Mouse (Mus musculus): ENCODE measurements around the gene Rpl9-ps1. TPM values are rescaled to one million over a fixed set of nuclear protein-coding genes. Genes with fewer than 3 reads are reported as not detected.

Gene Rpl9-ps1
- not detected in 2 replicates for polyA plus RNA-seq (2014; fragmentation: Nextera tagmentation; extraction: Ambion mirVana)

GRCm38 (mm10) chr11:83645521-83645920 is at the start of gene Rpl9-ps1:
Rpl9-ps1 (minus strand) TSS chr11:83645621.
- 89% methylated on average over 1 of the region's 1 CpGs for WGBS
- H3K27ac ChIP-seq = no peak within 1 kb of the TSS
- H3K9me3 ChIP-seq (ENCODE audit: control insufficient read depth, low read length) = no peaks in the 10 kb centered on the region
- H3K27me3 ChIP-seq (ENCODE audit: control insufficient read depth, insufficient read depth, low read length) = no peaks in the 10 kb centered on the region
- no peak within 1 kb of the TSS for H3K4me3 ChIP-seq (replicated peaks; ENCODE audit: low read length)
- DNase-seq (ENCODE audit: low spot score) (no peak), ATAC-seq (ENCODE audit: low FRiP score) (no peak)
- no peaks in the 10 kb centered on the region for H3K36me3 ChIP-seq (replicated peaks; ENCODE audit: control insufficient read depth, insufficient read depth)
- no peaks in the 10 kb centered on the region for H3K4me1 ChIP-seq (replicated peaks; ENCODE audit: control insufficient read depth, insufficient read depth, low read length)
- no peak within 1 kb of the TSS for H3K9ac ChIP-seq
- H3K4me2 ChIP-seq (replicated peaks) = no peak within 1 kb of the TSS

- Histone ChIP-seq H3K4me3 (replicated peaks; ENCODE audit: low read length) (no peak overlapping the region), H3K9ac (no peak overlapping the region), H3K27ac (no peak overlapping the region), H3K4me1 (replicated peaks; ENCODE audit: control insufficient read depth, insufficient read depth, low read length) (no peaks in the 10 kb centered on the region), H3K27me3 (ENCODE audit: control insufficient read depth, insufficient read depth, low read length) (no peaks in the 10 kb centered on the region), H3K36me3 (replicated peaks; ENCODE audit: control insufficient read depth, insufficient read depth) (no peaks in the 10 kb centered on the region), H3K4me2 (replicated peaks) (no peak overlapping the region), H3K9me3 (ENCODE audit: control insufficient read depth, low read length) (no peaks in the 10 kb centered on the region)
- DNase-seq (ENCODE audit: low spot score) (no peak), ATAC-seq (ENCODE audit: low FRiP score) (no peak)
- 70% methylated on average over 1 of the region's 1 CpGs for WGBS
Observed at GRCm38 (mm10) chr11:83692008-83692407, 46.6 kb upstream of the Rpl9-ps1 start.

DNA sequence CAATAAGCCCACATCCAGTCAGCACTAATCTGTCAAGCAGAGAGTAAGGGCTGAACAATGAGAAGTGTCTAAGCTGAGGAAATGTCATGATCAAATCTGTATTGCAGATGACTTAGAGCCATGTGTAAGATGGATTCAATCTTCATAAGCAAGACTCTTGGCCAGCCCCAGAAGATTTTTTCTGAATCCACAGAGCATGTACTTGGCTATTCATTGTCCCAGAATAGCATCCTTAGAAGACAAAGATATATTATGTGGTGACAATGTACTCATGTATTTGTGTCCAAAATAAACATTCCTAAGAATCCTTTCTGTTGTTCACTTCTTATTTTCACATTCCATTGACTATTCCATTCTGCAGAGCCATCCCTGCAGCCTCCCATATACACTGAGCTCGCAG is 44.5 kb upstream of the Rpl9-ps1 start:
- Histone ChIP-seq H3K27me3 (ENCODE audit: control insufficient read depth, insufficient read depth, low read length) (no peaks in the 10 kb centered on the region), H3K4me1 (replicated peaks; ENCODE audit: control insufficient read depth, insufficient read depth, low read length) (no peaks in the 10 kb centered on the region), H3K9me3 (ENCODE audit: control insufficient read depth, low read length) (no peaks in the 10 kb centered on the region), H3K4me3 (replicated peaks; ENCODE audit: low read length) (no peak overlapping the region), H3K4me2 (replicated peaks) (no peak overlapping the region), H3K9ac (no peak overlapping the region), H3K27ac (no peak overlapping the region), H3K36me3 (replicated peaks; ENCODE audit: control insufficient read depth, insufficient read depth) (no peaks in the 10 kb centered on the region)
- no peak for DNase-seq (ENCODE audit: low spot score)
- no peak for ATAC-seq (ENCODE audit: low FRiP score)
- WGBS = 80% methylated on average over 1 of the region's 1 CpGs

DNA sequence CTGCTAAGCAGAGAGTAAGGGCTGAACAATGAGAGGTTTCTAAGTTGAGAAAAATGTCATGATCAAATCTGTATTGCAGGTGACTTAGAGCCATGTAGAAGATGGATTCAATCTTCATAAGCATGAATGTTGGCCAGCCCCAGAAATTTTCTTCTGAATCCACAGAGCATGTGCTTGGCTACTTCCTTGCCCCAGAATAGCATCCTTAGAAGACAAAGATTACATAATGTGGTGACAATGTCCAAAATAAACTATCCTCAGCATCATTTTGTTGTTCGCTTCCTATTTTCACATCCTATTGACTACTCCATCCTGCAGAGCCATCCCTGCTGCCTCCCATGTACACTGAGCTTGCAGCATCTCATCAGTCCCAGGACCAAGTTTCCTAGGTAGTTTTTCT is 30.2 kb upstream of the Rpl9-ps1 start:
- H3K27ac ChIP-seq = no peak overlapping the region
- ATAC-seq (ENCODE audit: low FRiP score) (no peak), DNase-seq (ENCODE audit: low spot score) (no peak)
- H3K4me3 ChIP-seq (replicated peaks; ENCODE audit: low read length) = no peak overlapping the region
- no peaks in the 10 kb centered on the region for H3K36me3 ChIP-seq (replicated peaks; ENCODE audit: control insufficient read depth, insufficient read depth)
- no peak overlapping the region for H3K9ac ChIP-seq
- H3K4me2 ChIP-seq (replicated peaks) = no peak overlapping the region
- H3K4me1 ChIP-seq (replicated peaks; ENCODE audit: control insufficient read depth, insufficient read depth, low read length) = no peaks in the 10 kb centered on the region
- WGBS = 97% methylated on average over 1 of the region's 1 CpGs
- no peaks in the 10 kb centered on the region for H3K9me3 ChIP-seq (ENCODE audit: control insufficient read depth, low read length)
- H3K27me3 ChIP-seq (ENCODE audit: control insufficient read depth, insufficient read depth, low read length) = no peaks in the 10 kb centered on the region

- no peaks in the 10 kb centered on the region for H3K27me3 ChIP-seq (ENCODE audit: control insufficient read depth, insufficient read depth, low read length)
- H3K9ac ChIP-seq = no peak overlapping the region
- DNase-seq (ENCODE audit: low spot score) (no peak), ATAC-seq (ENCODE audit: low FRiP score) (no peak)
- no peaks in the 10 kb centered on the region for H3K36me3 ChIP-seq (replicated peaks; ENCODE audit: control insufficient read depth, insufficient read depth)
- no peaks in the 10 kb centered on the region for H3K4me1 ChIP-seq (replicated peaks; ENCODE audit: control insufficient read depth, insufficient read depth, low read length)
- H3K27ac ChIP-seq = no peak overlapping the region
- no peak overlapping the region for H3K4me2 ChIP-seq (replicated peaks)
- no peaks in the 10 kb centered on the region for H3K9me3 ChIP-seq (ENCODE audit: control insufficient read depth, low read length)
- no peak overlapping the region for H3K4me3 ChIP-seq (replicated peaks; ENCODE audit: low read length)
Observed at GRCm38 (mm10) chr11:83671743-83672142, 26.3 kb upstream of the Rpl9-ps1 start.

DNA sequence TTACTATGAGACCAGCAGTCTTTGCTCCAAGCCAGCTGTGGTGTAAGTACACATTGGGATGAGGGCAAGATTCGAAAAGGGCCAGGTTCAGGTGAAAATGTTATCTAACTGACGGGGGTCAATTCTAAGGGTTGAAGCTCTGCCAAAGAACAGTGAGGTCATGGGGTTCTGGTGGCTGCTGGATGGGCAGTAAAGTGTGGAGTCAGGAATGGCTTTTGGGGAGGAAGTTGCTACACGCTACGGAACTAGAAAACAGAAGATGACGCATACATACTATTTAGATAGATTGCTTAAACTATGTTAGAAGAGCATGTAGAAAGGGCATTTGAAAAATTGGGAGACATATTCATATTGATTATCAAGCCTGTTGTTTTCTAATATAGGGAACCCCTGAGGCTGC is 18.1 kb upstream of the Rpl9-ps1 start:
- Histone ChIP-seq H3K4me1 (replicated peaks; ENCODE audit: control insufficient read depth, insufficient read depth, low read length) (no peaks in the 10 kb centered on the region), H3K36me3 (replicated peaks; ENCODE audit: control insufficient read depth, insufficient read depth) (no peaks in the 10 kb centered on the region), H3K9me3 (ENCODE audit: control insufficient read depth, low read length) (no peaks in the 10 kb centered on the region), H3K27me3 (ENCODE audit: control insufficient read depth, insufficient read depth, low read length) (no peaks in the 10 kb centered on the region), H3K4me3 (replicated peaks; ENCODE audit: low read length) (no peak overlapping the region), H3K4me2 (replicated peaks) (no peak overlapping the region), H3K27ac (no peak overlapping the region), H3K9ac (no peak overlapping the region)
- ATAC-seq (ENCODE audit: low FRiP score) = no peak
- 90% methylated on average over 5 of the region's 5 CpGs for WGBS
- no peak for DNase-seq (ENCODE audit: low spot score)

GRCm38 (mm10) chr11:83662204-83662603 is 16.8 kb upstream of the Rpl9-ps1 start, which contains the start of gene Ccl4:
Ccl4 (plus strand) TSS chr11:83662584.
- no peak for DNase-seq (ENCODE audit: low spot score)

GRCm38 (mm10) chr11:83658797-83659196 is 13.4 kb upstream of the Rpl9-ps1 start:
- no peak for ATAC-seq (ENCODE audit: low FRiP score)
- no peaks in the 10 kb centered on the region for H3K4me1 ChIP-seq (replicated peaks; ENCODE audit: control insufficient read depth, insufficient read depth, low read length)

More at GRCm38 (mm10) chr11:83662204-83662603, 16.8 kb upstream of the Rpl9-ps1 start, which contains the start of gene Ccl4:
- no peaks in the 10 kb centered on the region for H3K36me3 ChIP-seq (replicated peaks; ENCODE audit: control insufficient read depth, insufficient read depth)
- H3K4me1 ChIP-seq (replicated peaks; ENCODE audit: control insufficient read depth, insufficient read depth, low read length) = no peaks in the 10 kb centered on the region
- no peaks in the 10 kb centered on the region for H3K9me3 ChIP-seq (ENCODE audit: control insufficient read depth, low read length)
- no peak within 1 kb of the TSS for H3K27ac ChIP-seq
- no peaks in the 10 kb centered on the region for H3K27me3 ChIP-seq (ENCODE audit: control insufficient read depth, insufficient read depth, low read length)
- no peak within 1 kb of the TSS for H3K9ac ChIP-seq
- H3K4me2 ChIP-seq (replicated peaks) = no peak within 1 kb of the TSS
- H3K4me3 ChIP-seq (replicated peaks; ENCODE audit: low read length) = no peak within 1 kb of the TSS
- no peak for ATAC-seq (ENCODE audit: low FRiP score)
- 89% methylated on average over 6 of the region's 6 CpGs for whole genome bisulfite sequencing

DNA sequence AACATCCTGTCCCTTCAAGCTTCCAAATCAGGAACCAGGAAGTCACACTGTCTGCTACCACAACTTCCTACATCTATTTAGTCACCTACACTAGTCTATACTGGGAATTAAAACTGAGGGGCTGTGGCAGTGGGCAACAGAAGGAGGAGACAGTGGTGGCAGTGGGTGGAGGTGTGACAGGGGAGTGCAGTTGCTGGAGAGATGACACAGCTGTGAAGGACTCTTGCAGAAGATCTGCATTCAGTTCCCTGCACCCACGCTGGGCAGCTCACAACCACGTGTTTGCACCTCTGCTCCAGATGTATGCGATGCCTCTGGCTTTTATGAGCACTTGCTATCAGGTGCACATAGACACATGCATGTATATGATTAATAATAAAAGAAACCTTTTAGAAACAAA is 12.1 kb upstream of the Rpl9-ps1 start:
- 89% methylated on average over 3 of the region's 3 CpGs for WGBS
- no peak overlapping the region for H3K4me2 ChIP-seq (replicated peaks)

More at GRCm38 (mm10) chr11:83658797-83659196, 13.4 kb upstream of the Rpl9-ps1 start:
- H3K4me2 ChIP-seq (replicated peaks) = no peak overlapping the region
- H3K27me3 ChIP-seq (ENCODE audit: control insufficient read depth, insufficient read depth, low read length) = no peaks in the 10 kb centered on the region
- no peak overlapping the region for H3K4me3 ChIP-seq (replicated peaks; ENCODE audit: low read length)
- DNase-seq (ENCODE audit: low spot score) = no peak
- no peaks in the 10 kb centered on the region for H3K36me3 ChIP-seq (replicated peaks; ENCODE audit: control insufficient read depth, insufficient read depth)
- H3K27ac ChIP-seq = no peak overlapping the region
- no peak overlapping the region for H3K9ac ChIP-seq
- 81% methylated on average over 6 of the region's 6 CpGs for WGBS
- H3K9me3 ChIP-seq (ENCODE audit: control insufficient read depth, low read length) = no peaks in the 10 kb centered on the region

DNA sequence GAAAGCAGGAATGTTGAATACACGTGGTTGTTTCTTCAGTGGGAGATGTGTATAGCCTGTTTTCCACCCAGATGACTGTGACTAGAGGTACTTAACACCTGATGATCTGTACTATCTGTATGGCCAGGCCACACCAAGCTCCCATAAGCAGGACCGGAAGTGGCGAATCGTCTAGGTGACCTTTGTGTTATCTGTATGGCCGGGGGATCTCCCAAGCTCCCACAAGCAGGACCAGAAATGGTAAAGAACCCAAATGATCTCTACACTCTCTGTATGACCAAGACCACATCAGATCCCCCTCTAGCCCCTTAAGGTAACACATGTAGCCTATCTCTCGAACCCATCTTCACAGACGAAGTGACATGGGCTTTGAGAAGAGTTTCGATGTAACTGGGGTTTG is 9.2 kb upstream of the Rpl9-ps1 start:
- no peaks in the 10 kb centered on the region for H3K36me3 ChIP-seq (replicated peaks; ENCODE audit: control insufficient read depth, insufficient read depth)
- H3K27ac ChIP-seq = no peak overlapping the region
- no peak overlapping the region for H3K4me3 ChIP-seq (replicated peaks; ENCODE audit: low read length)
- H3K4me2 ChIP-seq (replicated peaks) = no peak overlapping the region
- H3K27me3 ChIP-seq (ENCODE audit: control insufficient read depth, insufficient read depth, low read length) = no peaks in the 10 kb centered on the region
- ATAC-seq (ENCODE audit: low FRiP score) (no peak), DNase-seq (ENCODE audit: low spot score) (no peak)
- no peaks in the 10 kb centered on the region for H3K4me1 ChIP-seq (replicated peaks; ENCODE audit: control insufficient read depth, insufficient read depth, low read length)
- WGBS = 92% methylated on average over 8 of the region's 8 CpGs
- no peak overlapping the region for H3K9ac ChIP-seq
- no peaks in the 10 kb centered on the region for H3K9me3 ChIP-seq (ENCODE audit: control insufficient read depth, low read length)

More for the DNA sequence above, 12.1 kb upstream of the Rpl9-ps1 start:
- H3K27ac ChIP-seq = no peak overlapping the region
- H3K9ac ChIP-seq = no peak overlapping the region
- DNase-seq (ENCODE audit: low spot score) (no peak), ATAC-seq (ENCODE audit: low FRiP score) (no peak)
- H3K4me3 ChIP-seq (replicated peaks; ENCODE audit: low read length) = no peak overlapping the region
- H3K36me3 ChIP-seq (replicated peaks; ENCODE audit: control insufficient read depth, insufficient read depth) = no peaks in the 10 kb centered on the region
- no peaks in the 10 kb centered on the region for H3K9me3 ChIP-seq (ENCODE audit: control insufficient read depth, low read length)
- H3K4me1 ChIP-seq (replicated peaks; ENCODE audit: control insufficient read depth, insufficient read depth, low read length) = no peaks in the 10 kb centered on the region
- no peaks in the 10 kb centered on the region for H3K27me3 ChIP-seq (ENCODE audit: control insufficient read depth, insufficient read depth, low read length)
